30 mouse cellular contexts compared by ENCODE assay signal in genomic region chr14:96065884-96066283, GRCm38 (mm10).
DNase-seq lines count a peak whose midpoint lies in the region; ATAC-seq and TF ChIP-seq lines count a peak whose summit lies in the region.
"Had no signal": no experiment of that assay in that cellular context is flagged by ENCODE, and none has a peak within 500 bp of the region (broad histone marks: within the 10 kb centered on the region; RNA-seq: fewer than 3 reads in every experiment).

No protein-coding gene starts in this region.

- intact Hi-C loops in left cerebral cortex, adult 2 months (cut with DNase I), result no loop called here

- 0 out of 2 replicates have a peak, but pooled peaks have one; percentile 30 for ATAC-seq in forebrain, embryonic 13.5 days
- no peak for ATAC-seq in forebrain, embryonic 16.5 days
- ATAC-seq: hindbrain, embryonic 16.5 days; midbrain, embryonic 16.5 days had no signal

- no peak overlapping the region for H3K9ac ChIP-seq in forebrain, embryonic 13.5 days
- no peak overlapping the region for H3K9ac ChIP-seq in forebrain, embryonic 16.5 days (replicated peaks; ENCODE audit: low read depth, low read length)
- H3K9ac ChIP-seq: forebrain, embryonic 12.5 days; heart, embryonic 15.5 days; limb, embryonic 12.5 days; liver, embryonic 15.5 days; lung, embryonic 14.5 days had no signal

- no peaks in the 10 kb centered on the region for H3K27me3 ChIP-seq in forebrain, embryonic 13.5 days
- H3K27me3 ChIP-seq in forebrain, embryonic 16.5 days (replicated peaks; ENCODE audit: control insufficient read depth, insufficient read depth, low read length), result no peaks in the 10 kb centered on the region
- H3K27me3 ChIP-seq in embryonic facial prominence, embryonic 10.5 days (replicated peaks; ENCODE audit: low read depth, poor library complexity, severe bottlenecking), result no peaks in the 10 kb centered on the region
- H3K27me3 ChIP-seq: forebrain, embryonic 12.5 days; heart, embryonic 15.5 days; limb, embryonic 12.5 days; liver, embryonic 15.5 days had no signal

- no peak overlapping the region for H3K27ac ChIP-seq in forebrain, embryonic 13.5 days
- H3K27ac ChIP-seq in forebrain, embryonic 16.5 days (ENCODE audit: low read length), result no peak overlapping the region
- no peak overlapping the region for H3K27ac ChIP-seq in left cerebral cortex, adult 2 months
- H3K27ac ChIP-seq in embryonic facial prominence, embryonic 10.5 days (replicated peaks), result no peak overlapping the region
- H3K27ac ChIP-seq: forebrain, embryonic 12.5 days; heart, embryonic 10.5 days; heart, embryonic 15.5 days; kidney, postnatal 0 days; limb, embryonic 12.5 days; liver, embryonic 15.5 days had no signal

- no peak overlapping the region for H3K4me3 ChIP-seq in forebrain, embryonic 13.5 days
- no peak overlapping the region for H3K4me3 ChIP-seq in forebrain, embryonic 16.5 days (replicated peaks; ENCODE audit: low read length)
- no peak overlapping the region for H3K4me3 ChIP-seq in left cerebral cortex, adult 2 months
- H3K4me3 ChIP-seq in embryonic facial prominence, embryonic 10.5 days, result no peak overlapping the region
- H3K4me3 ChIP-seq: erythroblast, embryonic 14.5 days; forebrain, embryonic 12.5 days; heart, embryonic 10.5 days; heart, embryonic 15.5 days; limb, embryonic 12.5 days; liver, embryonic 15.5 days had no signal

- H3K4me1 ChIP-seq in forebrain, embryonic 13.5 days, result no peaks in the 10 kb centered on the region
- no peaks in the 10 kb centered on the region for H3K4me1 ChIP-seq in forebrain, embryonic 16.5 days (replicated peaks; ENCODE audit: control insufficient read depth, insufficient read depth, low read length)
- no peaks in the 10 kb centered on the region for H3K4me1 ChIP-seq in embryonic facial prominence, embryonic 10.5 days
- H3K4me1 ChIP-seq: forebrain, embryonic 12.5 days; heart, embryonic 10.5 days; heart, embryonic 15.5 days; limb, embryonic 12.5 days; liver, embryonic 15.5 days had no signal

- no peak for TF ChIP-seq CTCF in left cerebral cortex, adult 2 months (IDR thresholded peaks at IDR 0.05)

- H3K9me3 ChIP-seq in forebrain, embryonic 13.5 days (replicated peaks), result no peaks in the 10 kb centered on the region
- no peaks in the 10 kb centered on the region for H3K9me3 ChIP-seq in forebrain, embryonic 16.5 days (ENCODE audit: control insufficient read depth, low read length)
- no peaks in the 10 kb centered on the region for H3K9me3 ChIP-seq in embryonic facial prominence, embryonic 10.5 days
- H3K9me3 ChIP-seq: forebrain, embryonic 12.5 days; heart, embryonic 10.5 days; heart, embryonic 15.5 days; limb, embryonic 12.5 days; liver, embryonic 15.5 days had no signal

- DNase-seq in left cerebral cortex, adult 11 months (ENCODE audit: low spot score), result peak; percentile 4
- DNase-seq in left cerebral cortex, adult 2 months (ENCODE audit: extremely low spot score in 1 of 2, low spot score in 2 of 2), result no peak
- peak; percentile 31 for DNase-seq in A20 (ENCODE audit: low read depth, low spot score)
- DNase-seq in right cerebral cortex, postnatal 10 days (ENCODE audit: low spot score in 2 of 2), result peak; percentile 28 to 56
- no peak for DNase-seq in embryonic facial prominence, embryonic 10.5 days (ENCODE audit: low spot score)
- DNase-seq in kidney, adult 11 months, result no peak
- DNase-seq: adrenal gland, postnatal 10 days; cerebellum, adult 11 months; cerebellum, adult 9-11 months; gastrocnemius, postnatal 14 days; heart, adult 11 months; kidney, adult 2 months; lung, embryonic 14.5 days; lung, postnatal 36 days; spleen, adult 18-20 months; thymus, adult 2 months; thymus, postnatal 36 days had no signal

- H3K4me2 ChIP-seq in forebrain, embryonic 13.5 days, result no peak overlapping the region
- no peak overlapping the region for H3K4me2 ChIP-seq in forebrain, embryonic 16.5 days (ENCODE audit: low read length)
- H3K4me2 ChIP-seq: forebrain, embryonic 12.5 days; heart, embryonic 15.5 days; limb, embryonic 12.5 days; liver, embryonic 15.5 days; lung, embryonic 14.5 days; midbrain, embryonic 11.5 days had no signal

- WGBS in forebrain, embryonic 13.5 days, result 76% methylated on average over 3 of the region's 3 CpGs
- 72% methylated on average over 3 of the region's 3 CpGs for WGBS in forebrain, embryonic 16.5 days
- WGBS in embryonic facial prominence, embryonic 10.5 days, result 79% methylated on average over 3 of the region's 3 CpGs

- H3K36me3 ChIP-seq in forebrain, embryonic 13.5 days (ENCODE audit: poor library complexity, severe bottlenecking), result no peaks in the 10 kb centered on the region
- H3K36me3 ChIP-seq in forebrain, embryonic 16.5 days (ENCODE audit: control insufficient read depth, insufficient read depth), result no peaks in the 10 kb centered on the region
- no peaks in the 10 kb centered on the region for H3K36me3 ChIP-seq in embryonic facial prominence, embryonic 10.5 days (replicated peaks)
- H3K36me3 ChIP-seq: forebrain, embryonic 12.5 days; G1E; heart, embryonic 10.5 days; heart, embryonic 15.5 days; limb, embryonic 12.5 days; liver, embryonic 15.5 days had no signal

Comparison
In these comparisons a context has a peak if more than half of its experiments do, and no peak if none do; other contexts are left out.
1. DNase-seq: peak in left cerebral cortex, adult 11 months (single experiment), A20 (single experiment) and right cerebral cortex, postnatal 10 days (2 of 2); none in left cerebral cortex, adult 2 months (0 of 2), embryonic facial prominence, embryonic 10.5 days (single experiment) and kidney, adult 11 months (single experiment).